Mouse (Mus musculus) ovary, adult 10 weeks (tissue): ENCODE measurements around the gene Nova1. TPM values are rescaled to one million over a fixed set of nuclear protein-coding genes. Genes with fewer than 3 reads are reported as not detected.

ENCODE experiments used
- polyA plus RNA-seq: library from polyadenylated mRNA; stranded (reverse); fragments of 350-450 nt; fragmentation: Illumina TruSeq; extraction: RNeasy Lipid Tissue Mini Kit (QIAGEN cat#74804); gene quantifications from one replicate; pipeline ENCODE4 v1.2.3, GENCODE M21; 2014

The Nova1 gene
- 9.0 TPM for polyA plus RNA-seq

GRCm38 (mm10) chr12:46818856-46819347, at the start of gene Nova1:
Gene Nova1 (minus strand): TSS chr12:46818929.

